Mouse (Mus musculus) myocyte (in vitro differentiated cells): ENCODE measurements at regions not wholly inside any gene's neighbourhood (a gene's known extent, or its start where the extent isn't known, plus 50 kb on each side); places are given as distances from the start of the nearest gene placed in this dataset.

Source experiments
- CEBPB ChIP-seq: IDR thresholded peaks from 2 replicates; pipeline ENCODE4 v1.6.1; 2011; ENCODE audit warnings: mild to moderate bottlenecking, moderate library complexity; ENCODE audit not compliant: poor library complexity, insufficient read depth, severe bottlenecking
- E2F4 ChIP-seq: IDR thresholded peaks from one replicate; pipeline ENCODE4 v1.6.1; 2011; ENCODE audit warnings: mild to moderate bottlenecking, control low read depth, moderate library complexity; ENCODE audit not compliant: insufficient read depth
- MAX ChIP-seq: IDR thresholded peaks from one replicate; pipeline ENCODE4 v1.6.1; 2011; ENCODE audit warnings: low read depth, mild to moderate bottlenecking, control low read depth
- POLR2A ChIP-seq: IDR thresholded peaks from one replicate; pipeline ENCODE4 v1.6.1; 2011; ENCODE audit warnings: low read depth, mild to moderate bottlenecking, control low read depth, moderate library complexity; ENCODE audit not compliant: insufficient read length
- USF1 ChIP-seq: IDR thresholded peaks from one replicate; pipeline ENCODE4 v1.6.1; 2011; ENCODE audit warnings: low read depth, mild to moderate bottlenecking, control low read depth, moderate library complexity

GRCm38 (mm10) chr6:93014534-93014933 lies 71.2 kb upstream of the Adamts9 start:
- TF ChIP-seq POLR2A, result no peak
- no peak for TF ChIP-seq MAX
- TF ChIP-seq USF1, result no peak
- no peak for TF ChIP-seq E2F4
- no peak for TF ChIP-seq CEBPB
